Mouse (Mus musculus): ENCODE data around the gene Riox1.
"Not testable (repeated sequence)": the region's sequence is repeated elsewhere in the genome, so short reads cannot be mapped to it uniquely, and the experiment has no call there.

Riox1 gene

GRCm38 (mm10) chr12:83949776-83950492 is 474 bp upstream of the Riox1 start:
- DNase-seq (ENCODE audit: low spot score), result no peak

GRCm38 (mm10) chr12:83950840-83951701 is 663 bp downstream of the Riox1 start:
- peak; percentile 57 for DNase-seq (ENCODE audit: low spot score)

DNA sequence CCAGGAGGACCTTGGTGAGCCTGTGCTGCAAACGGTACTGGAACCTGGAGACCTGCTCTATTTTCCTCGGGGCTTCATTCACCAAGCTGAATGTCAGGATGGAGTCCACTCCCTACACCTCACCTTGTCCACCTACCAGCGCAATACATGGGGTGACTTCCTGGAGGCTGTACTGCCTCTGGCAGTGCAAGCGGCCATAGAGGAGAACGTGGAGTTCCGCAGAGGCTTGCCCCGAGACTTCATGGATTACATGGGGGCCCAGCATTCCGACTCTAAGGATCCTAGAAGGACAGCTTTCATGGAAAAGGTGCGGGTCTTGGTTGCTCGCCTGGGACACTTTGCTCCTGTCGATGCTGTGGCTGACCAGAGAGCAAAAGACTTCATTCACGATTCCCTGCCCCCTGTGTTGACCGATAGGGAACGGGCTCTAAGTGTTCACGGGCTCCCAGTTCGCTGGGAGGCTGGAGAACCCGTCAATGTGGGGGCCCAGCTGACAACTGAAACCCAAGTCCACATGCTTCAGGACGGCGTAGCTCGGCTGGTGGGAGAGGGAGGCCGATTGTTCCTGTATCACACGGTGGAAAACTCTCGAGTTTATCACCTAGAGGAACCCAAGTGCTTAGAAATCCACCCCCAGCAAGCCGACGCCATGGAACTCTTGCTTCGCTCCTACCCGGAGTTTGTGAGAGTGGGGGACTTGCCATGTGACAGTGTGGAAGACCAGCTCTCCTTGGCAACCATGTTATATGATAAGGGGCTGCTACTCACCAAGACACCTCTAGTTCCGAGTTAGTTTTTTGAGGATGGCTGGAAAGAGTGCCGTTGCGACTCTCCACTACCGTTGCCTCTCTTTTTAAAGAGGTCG is 1.5 kb downstream of the Riox1 start:
- DNase-seq (ENCODE audit: low spot score), result no peak

- DNase-seq (ENCODE audit: low spot score), result no peak
These were observed 7.9 kb downstream of the Riox1 start for GRCm38 (mm10) chr12:83958278-83958677.

DNA sequence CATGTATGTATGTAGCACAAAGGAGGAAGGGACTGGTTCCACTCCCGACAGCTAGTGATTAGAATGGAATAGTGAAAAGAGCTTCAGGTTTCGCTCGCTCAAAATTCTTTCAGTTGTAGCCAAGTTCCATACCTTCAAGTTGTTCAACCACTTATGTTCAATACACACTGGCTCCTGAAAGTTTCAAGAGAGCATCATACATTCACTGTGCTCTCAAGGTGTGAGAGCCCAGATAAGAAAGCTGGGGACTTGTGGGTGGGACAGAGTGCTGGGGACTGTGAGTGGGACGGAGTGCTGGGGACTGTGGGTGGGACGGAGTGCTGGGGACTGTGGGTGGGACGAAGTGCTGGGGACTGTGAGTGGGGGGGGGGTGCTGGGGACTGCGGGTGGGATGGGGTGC is 14.8 kb downstream of the Riox1 start:
- no peak for DNase-seq (ENCODE audit: low spot score)

DNA sequence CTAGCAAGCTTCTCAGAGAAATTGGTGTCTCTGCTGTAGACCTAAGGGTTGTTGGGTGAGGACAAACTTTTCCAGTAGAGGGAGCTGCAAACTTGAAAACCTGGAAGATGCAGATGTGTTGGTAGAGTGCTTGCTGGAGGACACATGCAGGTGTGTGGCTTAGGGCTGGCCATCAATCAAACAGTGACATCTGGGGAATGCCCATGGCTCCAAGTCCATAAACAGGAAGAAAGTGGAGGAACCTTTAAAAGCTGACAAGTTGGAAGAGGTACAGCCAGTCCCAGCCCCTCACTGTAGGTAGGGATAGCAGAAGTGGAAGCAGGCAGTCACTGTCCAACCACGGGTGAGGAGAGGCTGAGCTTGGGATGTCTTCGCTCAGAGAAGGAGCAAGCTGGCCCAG is 21.7 kb downstream of the Riox1 start:
- DNase-seq (ENCODE audit: low spot score), result peak; percentile 68

DNA sequence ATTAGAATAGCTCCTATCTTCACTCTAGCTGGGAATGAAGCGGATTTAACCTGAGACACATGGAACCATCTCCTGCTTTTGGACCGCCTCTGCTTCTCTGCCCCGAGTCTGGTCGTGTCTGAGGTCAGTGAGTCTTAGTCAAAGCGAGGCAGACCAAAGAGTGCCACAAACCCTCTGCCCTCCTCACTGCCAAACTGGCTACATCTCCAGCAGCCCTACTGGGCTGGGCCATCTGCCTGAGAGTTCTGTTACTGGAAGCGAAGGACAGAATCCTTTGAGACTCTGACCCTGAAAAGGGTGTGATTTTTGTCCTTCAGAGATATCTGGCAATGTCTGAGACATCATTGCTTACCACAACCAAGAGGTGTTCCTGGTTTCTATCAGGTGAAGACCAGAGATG is 28.5 kb downstream of the Riox1 start:
- DNase-seq (ENCODE audit: low spot score), result no peak

DNA sequence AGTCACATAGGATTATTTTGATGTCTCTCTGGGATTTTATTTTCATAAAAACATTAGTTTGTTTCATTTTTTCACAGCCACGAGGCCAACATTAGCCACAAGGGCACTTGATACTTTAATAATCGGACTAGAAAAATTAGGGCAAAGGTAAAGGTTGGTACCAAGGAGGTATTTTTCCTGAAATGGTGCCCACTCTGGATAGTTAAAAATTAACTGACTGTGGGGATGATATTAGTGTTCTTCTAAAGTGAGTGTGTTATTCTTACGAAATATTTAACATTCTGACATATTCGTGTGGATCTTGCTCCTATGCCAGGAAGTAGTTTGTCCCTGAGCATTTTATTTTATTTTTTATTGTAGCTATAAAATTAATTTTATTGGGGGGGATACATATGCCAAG is 31.2 kb downstream of the Riox1 start:
- DNase-seq (ENCODE audit: low spot score), result no peak

DNA sequence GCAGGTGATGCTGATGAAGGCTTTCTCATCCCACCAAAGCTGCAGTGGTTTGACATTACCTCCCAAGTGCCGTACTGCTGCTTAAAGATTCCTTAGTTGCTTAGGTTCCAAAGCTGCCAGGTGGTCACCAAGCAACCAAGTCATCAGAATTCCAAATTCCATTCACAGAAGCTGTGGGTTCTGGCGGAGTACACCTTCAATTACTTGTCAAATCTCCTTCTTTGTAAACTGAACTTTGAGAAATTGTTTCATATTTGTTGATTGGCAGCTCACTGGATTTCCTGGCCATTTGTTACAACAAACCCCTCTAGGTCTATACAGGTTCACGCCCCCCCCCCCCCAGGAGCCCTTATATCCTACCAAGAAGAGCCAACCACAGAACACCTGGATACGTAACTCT is 34.3 kb downstream of the Riox1 start, which contains the start of gene Heatr4:
Gene Heatr4, minus strand, starts transcription at position 101 of the 400 bp plus-strand sequence.
- DNase-seq (ENCODE audit: low spot score), result no peak

GRCm38 (mm10) chr12:83987242-83987582 is 36.8 kb downstream of the Riox1 start:
- DNase-seq (ENCODE audit: low spot score), result no peak

DNA sequence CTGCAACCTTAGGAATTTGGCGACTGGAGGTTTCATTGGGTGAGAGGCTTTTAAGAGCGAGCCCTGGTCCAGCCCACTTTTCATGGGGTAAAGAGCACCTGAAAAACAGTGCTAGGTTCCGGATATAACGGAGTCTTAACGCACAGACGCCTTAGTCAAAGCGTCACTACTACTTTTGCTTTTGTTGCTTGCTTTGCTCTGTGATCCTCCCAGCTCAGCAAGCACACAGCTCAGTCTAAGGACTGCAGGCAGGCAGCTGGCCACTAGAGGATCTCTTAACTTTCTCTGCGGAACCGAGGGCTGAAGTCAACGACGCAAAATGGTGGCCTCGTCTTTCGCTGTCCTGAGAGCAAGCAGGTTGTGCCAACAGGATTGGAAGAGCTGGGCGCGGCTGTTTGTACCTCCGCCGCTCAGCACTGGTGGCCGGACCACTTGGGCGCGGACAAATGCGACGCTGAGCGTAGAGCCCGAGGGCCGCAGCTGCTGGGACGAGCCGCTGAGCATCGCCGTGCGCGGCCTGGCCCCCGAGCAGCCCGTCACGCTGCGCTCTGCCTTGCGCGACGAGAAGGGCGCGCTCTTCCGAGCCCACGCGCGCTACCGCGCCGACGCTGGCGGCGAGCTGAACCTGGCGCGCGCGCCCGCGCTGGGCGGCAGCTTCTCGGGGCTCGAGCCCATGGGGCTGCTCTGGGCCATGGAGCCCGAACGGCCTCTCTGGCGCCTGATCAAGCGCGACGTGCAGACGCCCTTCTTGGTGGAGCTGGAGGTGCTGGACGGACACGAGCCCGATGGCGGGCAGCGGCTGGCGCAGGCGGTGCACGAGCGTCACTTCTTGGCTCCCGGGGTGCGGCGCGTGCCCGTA is 37.4 kb downstream of the Riox1 start, which contains the start of gene Acot2:
Gene Acot2, plus strand, starts transcription at position 279 of the 859 bp plus-strand sequence.
- peak; percentile 88 for DNase-seq (ENCODE audit: low spot score)

- peak; percentile 48 for DNase-seq (ENCODE audit: low spot score)
These were observed 38.1 kb downstream of the Riox1 start for GRCm38 (mm10) chr12:83988483-83988882.

- no peak for DNase-seq (ENCODE audit: low spot score)
These were observed 39.0 kb downstream of the Riox1 start for GRCm38 (mm10) chr12:83989378-83989777.

GRCm38 (mm10) chr12:83997221-83997620 is 46.8 kb downstream of the Riox1 start:
- DNase-seq (ENCODE audit: low spot score), result no peak

DNA sequence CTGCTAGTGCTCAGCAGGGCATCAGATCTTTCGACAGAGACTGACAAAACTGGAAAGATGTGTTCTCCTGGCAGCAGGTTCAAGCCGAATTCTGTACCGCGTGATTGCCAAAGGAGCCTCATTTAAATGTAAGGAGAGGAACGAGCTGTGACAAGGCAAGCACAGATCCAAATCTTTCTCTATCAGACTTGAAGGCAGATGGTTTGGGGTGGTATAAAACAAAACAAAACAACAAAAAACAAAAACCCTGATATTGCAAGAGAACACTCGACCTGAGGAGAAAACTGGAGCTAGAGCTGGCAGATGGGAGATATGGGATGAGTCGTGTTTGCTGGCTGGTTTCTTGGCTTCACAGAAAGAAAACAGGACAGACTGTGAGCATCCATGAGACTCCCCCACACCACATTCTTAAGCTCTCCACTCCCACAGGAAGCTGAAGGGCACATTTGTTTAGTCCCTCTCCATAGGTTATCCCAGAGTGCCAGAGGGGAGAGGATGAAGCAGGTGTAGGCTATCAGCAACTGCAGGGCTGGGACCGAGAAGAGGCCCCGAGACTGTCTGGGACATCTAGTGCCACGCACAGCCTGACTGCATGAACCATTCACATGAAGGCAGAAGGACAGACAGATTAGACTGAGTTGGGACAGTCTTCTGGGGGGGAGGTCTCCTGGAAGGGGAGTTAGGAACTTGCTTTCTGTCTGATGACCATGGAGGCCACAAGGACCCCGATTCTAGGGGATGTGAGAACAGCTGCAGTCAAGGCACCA is 48.1 kb downstream of the Riox1 start:
- no peak for DNase-seq (ENCODE audit: low spot score)

GRCm38 (mm10) chr12:83999237-83999636 is 48.8 kb downstream of the Riox1 start:
- not testable (repeated sequence) for DNase-seq (ENCODE audit: low spot score)

DNA sequence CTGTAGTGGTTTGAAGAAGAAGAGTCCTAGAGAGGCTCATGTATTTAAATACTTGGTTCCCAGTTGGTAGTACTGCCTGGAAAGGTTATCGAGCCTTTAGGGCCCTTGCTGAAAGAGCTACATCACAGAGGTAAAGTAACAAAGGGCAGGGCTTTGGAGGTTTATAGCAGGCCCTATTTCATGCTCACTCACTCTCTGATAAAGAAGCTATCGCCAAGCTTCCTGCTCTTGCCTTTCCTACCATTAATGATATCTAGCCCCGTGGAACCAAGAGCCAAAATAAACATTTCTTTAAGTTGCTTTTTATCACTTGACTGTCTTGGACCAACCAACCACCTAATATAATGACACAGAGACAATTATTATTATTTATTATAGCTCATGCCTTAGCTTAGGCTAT is 50.0 kb downstream of the Riox1 start:
- DNase-seq (ENCODE audit: low spot score), result no peak
